Mouse (Mus musculus) layer of hippocampus, postnatal 25 days (tissue): ENCODE measurements at regions not wholly inside any gene's neighbourhood (a gene's known extent, or its start where the extent isn't known, plus 50 kb on each side); places are given as distances from the start of the nearest gene placed in this dataset.

Source experiments
- DNase-seq, 2 experiments: peaks; one replicate each; pipeline ENCODE4 v3.0.0; 2022; ENCODE audit warnings: mixed read lengths in 2 of 2, low spot score in 1 of 2; ENCODE audit errors: extremely low spot score in 1 of 2

GRCm38 (mm10) chr7:123642596-123642995, 142.3 kb upstream of the Zkscan2 start:
- no peak for DNase-seq

DNA sequence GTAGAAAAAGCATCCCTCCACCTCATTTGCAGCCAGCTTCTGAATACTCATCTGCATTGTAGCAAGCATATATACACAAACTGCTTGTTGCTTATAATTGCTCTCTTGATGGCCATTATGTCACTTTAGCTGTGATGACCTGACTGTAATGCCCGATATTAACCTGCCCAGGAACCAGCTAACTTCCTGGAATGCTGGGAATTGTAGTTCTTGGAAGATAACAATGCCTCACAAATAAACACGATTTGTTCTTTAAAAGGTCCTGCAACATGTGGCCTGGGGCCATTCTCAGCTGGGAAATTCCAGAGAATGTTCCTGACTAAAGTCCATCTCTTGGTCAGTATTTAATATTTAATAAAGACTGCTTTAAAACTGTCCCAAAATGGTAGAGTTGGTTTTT, 143.2 kb upstream of the Zkscan2 start:
- no peak for DNase-seq

DNA sequence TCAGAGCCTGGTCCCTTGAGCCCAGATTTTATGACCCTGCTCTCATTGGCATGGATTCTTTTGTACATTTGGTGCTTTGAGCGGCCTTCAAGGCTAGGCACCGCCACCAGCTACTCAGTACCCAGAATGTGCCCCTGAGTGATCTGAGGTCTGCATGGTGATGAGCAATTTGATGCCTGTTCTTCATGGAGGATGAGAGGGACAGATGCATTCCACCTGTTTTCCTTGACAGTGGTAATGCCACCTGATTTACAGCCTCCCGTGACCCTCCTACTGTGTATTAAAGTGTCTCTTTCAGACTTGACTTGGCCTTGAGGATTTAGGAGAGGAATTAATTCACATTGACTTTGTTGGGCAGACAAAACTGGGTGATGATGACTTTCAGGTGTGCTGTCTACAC, 145.3 kb upstream of the Zkscan2 start:
- no peak for DNase-seq

DNA sequence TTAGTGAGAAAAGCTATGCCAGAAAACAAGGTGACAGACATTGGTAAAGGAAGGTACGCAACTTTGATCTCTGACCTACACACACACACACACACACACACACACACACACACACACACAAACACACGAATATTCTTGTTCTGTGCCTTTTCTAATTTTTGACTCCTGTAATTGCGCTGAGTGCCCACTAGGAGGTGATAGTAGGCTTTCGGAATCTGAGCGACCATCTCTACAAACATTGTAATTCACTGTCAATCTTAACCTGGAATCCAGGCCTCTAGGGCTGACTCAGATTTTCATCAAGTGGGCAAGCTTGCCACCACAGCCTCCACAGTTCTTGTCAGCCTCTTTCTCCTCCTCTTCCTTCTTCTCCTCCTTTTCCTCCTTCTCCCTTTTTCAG, 165.2 kb upstream of the Zkscan2 start:
- DNase-seq: no peak

DNA sequence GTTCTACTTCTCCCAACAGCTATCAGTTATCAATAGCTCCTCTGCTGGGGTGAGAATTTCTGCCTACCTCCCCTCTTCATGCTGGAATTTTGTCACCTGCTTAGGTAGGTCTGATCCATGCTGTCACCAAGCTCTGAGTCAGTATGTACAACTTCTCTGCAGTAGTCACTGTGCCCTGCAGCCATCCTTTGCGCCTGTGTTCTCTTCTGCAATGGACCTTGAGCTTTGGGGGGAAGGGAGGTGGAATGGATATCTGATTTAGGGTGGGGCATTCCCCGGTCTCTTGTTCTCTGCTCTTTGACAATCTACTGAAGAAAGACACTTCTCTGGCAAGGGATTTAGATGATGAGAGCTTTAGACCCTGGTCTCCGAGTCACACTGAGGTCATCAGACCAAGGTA, 184.5 kb upstream of the Zkscan2 start:
- DNase-seq: no peak

DNA sequence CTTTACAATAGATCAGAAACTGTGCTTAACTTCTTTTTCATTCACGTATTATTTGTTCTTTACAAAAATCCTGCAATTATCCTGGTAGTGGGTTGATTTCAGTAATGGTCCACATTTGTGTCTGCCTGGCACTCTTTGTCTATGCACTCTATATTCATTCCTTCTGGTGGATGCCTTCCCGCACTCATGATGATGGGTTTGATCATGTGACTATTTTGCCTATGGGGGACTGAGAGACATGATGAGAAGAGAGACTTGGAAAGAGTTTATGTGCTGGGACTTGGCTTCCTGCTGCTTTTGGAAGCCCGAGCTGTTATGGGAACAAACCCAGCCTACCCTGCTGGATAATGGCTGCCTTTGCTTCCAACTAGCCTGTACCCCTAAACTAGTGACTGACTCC, 186.3 kb upstream of the Zkscan2 start:
- DNase-seq: no peak

GRCm38 (mm10) chr7:123731016-123731415, 230.8 kb upstream of the Zkscan2 start:
- no peak for DNase-seq

DNA sequence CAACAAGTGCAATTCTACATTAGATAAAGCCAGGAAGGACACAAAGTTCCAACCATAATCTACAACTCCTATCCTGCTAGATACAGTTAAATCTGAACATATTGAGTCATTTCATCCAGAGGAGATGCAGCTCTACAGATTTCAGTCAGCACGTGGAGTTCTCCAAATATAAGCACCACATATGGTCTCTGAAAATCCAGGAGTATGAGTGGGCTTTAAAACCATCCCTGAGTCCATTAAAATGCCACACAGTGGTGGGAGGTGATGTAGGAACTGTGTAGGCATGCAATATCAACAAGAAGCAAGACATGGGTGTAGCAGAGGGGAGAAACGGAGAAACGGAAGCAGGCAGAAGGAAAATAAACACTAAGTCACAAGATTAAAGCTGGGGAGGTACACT, 232.8 kb upstream of the Zkscan2 start:
- DNase-seq: no peak

DNA sequence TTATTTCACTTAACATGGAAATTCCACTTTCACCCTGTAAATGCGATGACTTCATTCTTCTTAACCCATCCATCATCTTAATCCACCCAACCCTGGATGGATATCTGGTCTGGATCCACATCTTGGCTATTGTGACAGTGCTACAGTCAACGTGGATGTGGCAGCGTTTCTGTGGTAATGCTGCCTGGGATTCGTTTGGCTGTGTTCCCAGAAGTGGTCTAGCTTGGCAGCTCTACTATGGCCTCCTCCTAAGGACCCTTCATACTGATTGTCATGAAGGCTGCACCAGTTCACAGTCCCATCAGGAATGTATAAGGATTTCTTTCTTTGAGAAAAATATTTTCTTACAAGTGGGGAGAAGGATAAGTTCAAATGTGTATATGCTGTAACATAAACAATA, 234.7 kb upstream of the Hs3st4 start:
- no peak for DNase-seq

GRCm38 (mm10) chr7:123753252-123753651, 229.4 kb upstream of the Hs3st4 start:
- DNase-seq: no peak

DNA sequence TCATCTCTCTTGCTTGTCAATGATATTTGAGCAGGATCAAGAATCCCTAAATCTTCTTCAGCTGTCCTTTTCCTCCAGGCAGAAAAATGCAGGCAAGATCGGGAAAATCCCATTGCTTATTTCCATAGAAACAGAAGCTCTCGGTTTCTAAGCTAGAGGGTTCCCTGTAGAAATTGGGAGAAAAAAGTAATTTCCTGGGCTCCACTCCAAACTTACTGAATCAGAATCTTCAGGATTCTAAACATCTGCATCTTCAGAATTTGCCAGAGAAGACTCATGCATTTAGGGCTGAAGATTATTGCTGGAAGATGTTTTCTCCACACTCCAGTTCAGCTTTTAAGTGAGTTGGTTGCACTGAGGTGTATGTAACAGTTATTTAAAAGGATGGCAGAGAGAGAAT, 187.6 kb upstream of the Hs3st4 start:
- DNase-seq: no peak

- DNase-seq: no peak
Measured at GRCm38 (mm10) chr7:123796096-123796495, 186.6 kb upstream of the Hs3st4 start.

DNA sequence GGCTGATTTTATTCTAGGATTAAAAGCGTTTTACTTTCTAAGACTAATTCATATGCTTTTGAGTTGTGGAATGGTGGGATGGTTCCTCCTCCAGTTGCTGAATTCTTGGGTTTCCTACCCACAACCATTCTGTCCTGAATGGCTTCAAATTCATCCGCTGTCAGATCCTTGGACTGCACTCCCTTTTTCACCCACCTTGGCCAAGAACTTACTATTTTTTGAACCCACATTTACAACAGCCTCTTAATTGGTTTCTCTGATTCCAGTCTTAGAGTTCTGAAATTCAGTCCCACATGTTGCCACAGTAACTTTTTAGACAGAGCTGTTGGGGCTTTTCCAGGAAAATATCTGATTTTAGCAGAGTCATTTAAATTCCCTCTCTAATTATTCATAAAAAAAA, 177.0 kb upstream of the Hs3st4 start:
- DNase-seq: no peak

- no peak for DNase-seq
Measured at GRCm38 (mm10) chr7:123823976-123824375, 158.7 kb upstream of the Hs3st4 start.

DNA sequence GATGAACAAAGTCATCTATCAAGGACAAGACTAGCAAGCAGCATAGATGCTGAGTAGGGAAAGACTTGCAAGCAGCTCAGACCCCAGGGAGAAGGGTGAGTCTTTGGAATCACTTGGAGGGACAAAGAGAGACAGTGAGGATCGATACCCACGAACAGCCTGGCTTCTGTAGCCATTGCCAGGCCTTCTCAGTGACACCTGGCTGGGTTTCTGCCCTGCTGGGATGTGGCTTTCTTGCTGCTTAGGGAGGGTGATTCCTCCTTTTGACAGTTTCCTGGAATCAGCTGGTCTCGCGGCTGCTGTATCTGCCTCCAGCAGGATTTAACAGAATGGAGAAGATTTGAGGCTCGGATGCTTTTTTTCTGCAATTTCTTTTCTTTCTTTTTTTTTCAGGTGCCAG, 156.3 kb upstream of the Hs3st4 start:
- no peak for DNase-seq

GRCm38 (mm10) chr7:123842552-123842951, 140.1 kb upstream of the Hs3st4 start:
- no peak for DNase-seq

GRCm38 (mm10) chr7:123847081-123847480, 135.6 kb upstream of the Hs3st4 start:
- no peak for DNase-seq

DNA sequence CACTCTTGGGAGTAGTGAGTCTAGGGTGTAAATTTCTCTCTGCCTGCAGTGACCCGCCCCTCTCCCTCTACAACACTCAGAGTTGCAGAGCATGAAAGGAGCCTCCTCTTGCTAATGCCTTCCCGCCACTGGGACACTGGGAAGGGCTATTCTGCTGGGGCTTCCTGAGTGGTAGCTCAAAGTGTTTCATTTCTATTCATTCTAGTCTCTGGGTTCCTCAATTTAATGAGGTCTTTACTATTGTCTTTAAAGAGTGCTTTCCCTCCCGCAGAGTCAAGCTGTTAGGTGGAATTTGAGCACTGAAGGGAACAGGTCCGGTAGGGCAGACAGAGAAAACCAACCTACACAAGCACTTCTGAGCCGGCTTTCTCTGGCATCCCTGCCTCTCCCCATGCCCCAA, 134.0 kb upstream of the Hs3st4 start:
- DNase-seq: no peak

- DNase-seq: no peak
Measured at GRCm38 (mm10) chr7:123849220-123849619, 133.4 kb upstream of the Hs3st4 start.

- DNase-seq: no peak
Measured at GRCm38 (mm10) chr7:123850272-123851197, 132.1 kb upstream of the Hs3st4 start.

GRCm38 (mm10) chr7:123857539-123857938, 125.1 kb upstream of the Hs3st4 start:
- DNase-seq: no peak

DNA sequence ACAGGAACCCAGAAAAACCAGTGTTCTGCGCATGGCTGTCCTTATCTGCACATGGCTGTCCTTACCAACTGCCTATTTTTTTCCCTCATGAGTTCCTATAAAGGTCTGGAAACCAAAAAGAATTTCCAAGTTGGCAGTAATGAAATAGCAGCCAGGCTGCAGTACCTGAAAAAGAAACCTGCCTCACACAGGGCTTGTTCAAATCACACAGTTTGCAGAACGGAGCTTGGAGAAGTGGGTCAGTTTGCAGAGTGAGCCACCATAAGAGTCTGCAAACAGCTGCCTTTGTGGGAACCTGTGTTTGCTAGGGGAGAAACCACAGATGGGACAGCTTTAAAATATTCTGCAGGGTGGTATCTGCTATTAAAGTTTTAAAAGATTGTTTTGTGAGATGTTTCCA, 121.0 kb upstream of the Hs3st4 start:
- no peak for DNase-seq
